In the genomic region with DNA sequence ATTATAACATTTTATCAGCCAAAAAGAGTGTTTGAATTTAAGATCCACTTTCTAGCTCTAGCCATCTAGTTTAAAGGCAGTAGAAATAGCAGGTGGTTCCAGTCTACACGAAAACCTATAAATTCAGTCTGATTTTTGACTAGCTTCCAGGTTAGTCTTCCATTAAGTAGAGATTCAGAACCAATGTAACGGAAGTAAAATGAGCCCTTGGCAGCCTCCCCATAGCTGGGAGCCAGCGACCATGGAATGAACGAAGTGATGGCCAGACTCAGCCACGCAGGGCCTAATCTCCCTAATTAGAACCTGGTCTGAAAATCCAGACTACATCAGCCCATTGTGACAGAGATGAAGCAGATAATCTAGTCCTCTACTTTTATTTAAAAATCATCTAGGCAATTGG, we compare ENCODE assay signal across 22 mouse cellular contexts.
DNase-seq lines count a peak whose midpoint lies in the region; ATAC-seq and TF ChIP-seq lines count a peak whose summit lies in the region.
"Had no signal": no experiment of that assay in that cellular context is flagged by ENCODE, and none has a peak within 500 bp of the region (broad histone marks: within the 10 kb centered on the region; RNA-seq: fewer than 3 reads in every experiment).

No protein-coding gene starts in this region.

- H3K9me3 ChIP-seq in hindbrain, embryonic 16.5 days (ENCODE audit: control insufficient read depth, low read length) = no peaks in the 10 kb centered on the region
- no peaks in the 10 kb centered on the region for H3K9me3 ChIP-seq in hindbrain, embryonic 12.5 days (replicated peaks)
- H3K9me3 ChIP-seq in limb, embryonic 14.5 days (ENCODE audit: control insufficient read depth, low read length) = no peaks in the 10 kb centered on the region
- no peaks in the 10 kb centered on the region for H3K9me3 ChIP-seq in limb, embryonic 10.5 days (replicated peaks)
- H3K9me3 ChIP-seq: embryonic facial prominence, embryonic 10.5 days; heart, embryonic 12.5 days; limb, embryonic 13.5 days; liver, embryonic 15.5 days; midbrain, embryonic 12.5 days had no signal

- 51% methylated on average over 5 of the region's 5 CpGs for WGBS in hindbrain, embryonic 16.5 days
- WGBS in hindbrain, embryonic 12.5 days = 78% methylated on average over 5 of the region's 5 CpGs
- 39% methylated on average over 5 of the region's 5 CpGs for WGBS in limb, embryonic 14.5 days
- WGBS in limb, embryonic 10.5 days = 83% methylated on average over 5 of the region's 5 CpGs

- no peaks in the 10 kb centered on the region for H3K27me3 ChIP-seq in hindbrain, embryonic 16.5 days (replicated peaks; ENCODE audit: control insufficient read depth, insufficient read depth, low read length)
- no peaks in the 10 kb centered on the region for H3K27me3 ChIP-seq in hindbrain, embryonic 12.5 days
- no peaks in the 10 kb centered on the region for H3K27me3 ChIP-seq in limb, embryonic 14.5 days (ENCODE audit: control insufficient read depth, insufficient read depth, low read length)
- H3K27me3 ChIP-seq in limb, embryonic 10.5 days (ENCODE audit: low read depth, poor library complexity, severe bottlenecking) = no peaks in the 10 kb centered on the region
- H3K27me3 ChIP-seq: heart, embryonic 12.5 days; limb, embryonic 13.5 days; liver, embryonic 15.5 days; midbrain, embryonic 12.5 days had no signal

- H3K36me3 ChIP-seq in hindbrain, embryonic 16.5 days (ENCODE audit: control insufficient read depth, insufficient read depth, low read length) = no peaks in the 10 kb centered on the region
- H3K36me3 ChIP-seq in hindbrain, embryonic 12.5 days = no peaks in the 10 kb centered on the region
- H3K36me3 ChIP-seq in limb, embryonic 14.5 days (ENCODE audit: control insufficient read depth, insufficient read depth, low read length) = no peaks in the 10 kb centered on the region
- no peaks in the 10 kb centered on the region for H3K36me3 ChIP-seq in limb, embryonic 10.5 days
- H3K36me3 ChIP-seq: embryonic facial prominence, embryonic 10.5 days; heart, embryonic 12.5 days; limb, embryonic 13.5 days; liver, embryonic 15.5 days; midbrain, embryonic 12.5 days had no signal

- H3K4me3 ChIP-seq in hindbrain, embryonic 16.5 days (ENCODE audit: low read length) = no peak overlapping the region
- H3K4me3 ChIP-seq in hindbrain, embryonic 12.5 days = no peak overlapping the region
- no peak overlapping the region for H3K4me3 ChIP-seq in limb, embryonic 14.5 days (replicated peaks; ENCODE audit: low read length)
- H3K4me3 ChIP-seq in limb, embryonic 10.5 days = no peak overlapping the region
- H3K4me3 ChIP-seq: embryonic facial prominence, embryonic 10.5 days; gastrocnemius, adult 2 months; heart, embryonic 12.5 days; limb, embryonic 13.5 days; liver, embryonic 15.5 days; midbrain, embryonic 12.5 days had no signal

- peak; percentile 90 to 93 for DNase-seq in cerebellum, postnatal 10 days
- DNase-seq in cerebellum, adult 11 months = no peak
- DNase-seq in limb, embryonic 14.5 days (ENCODE audit: low spot score) = peak; percentile 72
- no peak for DNase-seq in limb, embryonic 10.5 days (ENCODE audit: low spot score)
- DNase-seq in Muller cell, postnatal 12 days (ENCODE audit: inconsistent ontology term) = peak; percentile 64
- no peak for DNase-seq in liver
- DNase-seq: adrenal gland, adult 8-10 months; gastrocnemius, adult 2 months; heart, postnatal 14 days; kidney, postnatal 25 days had no signal

- H3K4me2 ChIP-seq in hindbrain, embryonic 16.5 days (ENCODE audit: low read length) = no peak overlapping the region
- no peak overlapping the region for H3K4me2 ChIP-seq in hindbrain, embryonic 12.5 days (replicated peaks)
- no peak overlapping the region for H3K4me2 ChIP-seq in limb, embryonic 14.5 days (replicated peaks; ENCODE audit: low read depth, low read length, severe bottlenecking)
- H3K4me2 ChIP-seq: heart, embryonic 12.5 days; hindbrain, embryonic 14.5 days; limb, embryonic 13.5 days; liver, embryonic 15.5 days; midbrain, embryonic 12.5 days had no signal

- H3K9ac ChIP-seq in hindbrain, embryonic 16.5 days (ENCODE audit: low read depth, low read length) = no peak overlapping the region
- H3K9ac ChIP-seq in hindbrain, embryonic 12.5 days = no peak overlapping the region
- H3K9ac ChIP-seq in limb, embryonic 14.5 days (ENCODE audit: low read depth, low read length, severe bottlenecking) = no peak overlapping the region
- H3K9ac ChIP-seq: heart, embryonic 12.5 days; hindbrain, embryonic 14.5 days; limb, embryonic 13.5 days; liver, embryonic 15.5 days; midbrain, embryonic 12.5 days had no signal

- no peak overlapping the region for H3K27ac ChIP-seq in hindbrain, embryonic 16.5 days (ENCODE audit: low read depth, low read length)
- no peak overlapping the region for H3K27ac ChIP-seq in hindbrain, embryonic 12.5 days
- no peak overlapping the region for H3K27ac ChIP-seq in limb, embryonic 14.5 days (replicated peaks; ENCODE audit: low read depth, low read length)
- H3K27ac ChIP-seq in limb, embryonic 10.5 days = no peak overlapping the region
- H3K27ac ChIP-seq: embryonic facial prominence, embryonic 10.5 days; gastrocnemius, adult 2 months; hindbrain, embryonic 14.5 days; limb, embryonic 13.5 days; liver, embryonic 15.5 days; midbrain, embryonic 12.5 days; stomach, postnatal 0 days had no signal

- H3K4me1 ChIP-seq in hindbrain, embryonic 16.5 days (ENCODE audit: control insufficient read depth, insufficient read depth, low read depth, low read length) = no peaks in the 10 kb centered on the region
- no peaks in the 10 kb centered on the region for H3K4me1 ChIP-seq in hindbrain, embryonic 12.5 days
- 0 out of 2 replicates have a peak, but pooled peaks cover 2% of the 10 kb centered on the region for H3K4me1 ChIP-seq in limb, embryonic 14.5 days (ENCODE audit: control insufficient read depth, insufficient read depth, low read length)
- H3K4me1 ChIP-seq in limb, embryonic 10.5 days = no peaks in the 10 kb centered on the region
- H3K4me1 ChIP-seq: heart, embryonic 12.5 days; liver, embryonic 15.5 days; midbrain, embryonic 12.5 days had no signal

- ATAC-seq in hindbrain, embryonic 16.5 days = 0 out of 2 replicates have a peak, but pooled peaks have one; percentile 54
- no peak for ATAC-seq in hindbrain, embryonic 12.5 days (ENCODE audit: low FRiP score)
- peak; percentile 30; the same call in 1 of the 2 replicates for ATAC-seq in limb, embryonic 14.5 days (ENCODE audit: low FRiP score, low read depth)
- ATAC-seq: intestine, postnatal 0 days; lung, postnatal 0 days; Patski had no signal

- TF ChIP-seq POLR2A in limb, embryonic 14.5 days (IDR thresholded peaks at IDR 0.05; ENCODE audit: borderline replicate concordance, extremely low read depth, insufficient read depth, insufficient read length) = no peak

Comparison
In these comparisons a context has a peak if more than half of its experiments do, and no peak if none do; other contexts are left out.
1. DNase-seq: peak in cerebellum, postnatal 10 days (2 of 2), limb, embryonic 14.5 days (single experiment) and Muller cell, postnatal 12 days (single experiment); none in cerebellum, adult 11 months (single experiment), limb, embryonic 10.5 days (single experiment) and liver (single experiment).